Mouse (Mus musculus) liver, embryonic 14.5 days (tissue): ENCODE measurements around the gene Ppm1j.

ENCODE experiments used
- CTCF ChIP-seq: IDR thresholded peaks from 2 replicates; pipeline ENCODE4 v1.5.1; 2016; ENCODE audit warnings: antibody characterized with exemption, low read depth, control low read depth
- EP300 ChIP-seq: IDR thresholded peaks from 2 replicates; pipeline ENCODE4 v1.6.1; 2016; ENCODE audit warnings: antibody characterized with exemption, low read depth

GRCm38 (mm10) chr3:104741954-104742353, 38.9 kb upstream of the Ppm1j start:
- no peak for TF ChIP-seq CTCF
- no peak for TF ChIP-seq EP300
